Mouse (Mus musculus): Measurements from ENCODE around the gene Arl5b.

DNA sequence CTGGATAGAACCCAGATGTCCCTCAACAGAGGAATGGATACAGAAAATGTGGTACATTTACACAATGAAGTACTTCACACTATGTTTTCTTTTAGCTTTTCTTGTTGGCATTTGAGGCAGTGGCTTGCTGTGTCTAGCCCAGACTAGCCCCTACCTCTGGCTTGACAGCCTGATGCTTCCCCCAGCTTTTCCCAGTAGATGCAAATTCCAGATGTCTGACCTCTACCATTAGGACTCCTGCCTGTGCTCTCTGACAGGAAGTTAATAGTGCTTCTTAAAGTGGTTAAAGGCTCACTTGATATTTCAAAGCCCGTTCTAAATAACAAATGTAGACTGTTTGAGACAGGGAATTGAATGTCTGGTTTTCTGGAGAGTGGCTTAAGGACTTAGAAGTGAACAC lies 14.6 kb downstream of the Arl5b start:
- TF ChIP-seq CTCF (IDR thresholded peaks at IDR 0.05; ENCODE audit: low read depth) (no peak), EP300 (IDR thresholded peaks at IDR 0.05; ENCODE audit: low read depth) (no peak)

All from liver, embryonic 14.5 days (tissue).